Mouse (Mus musculus): ENCODE results near the gene Lekr1. TPM values are rescaled to one million over a fixed set of nuclear protein-coding genes. Genes with fewer than 3 reads are reported as not detected.

The Lekr1 gene
- total RNA-seq, 1 experiment = 1.2 TPM

GRCm38 (mm10) chr3:65625496-65626289, 40.3 kb upstream of the Lekr1 start:
- no peaks in the 10 kb centered on the region for H3K4me1 ChIP-seq (ENCODE audit: control insufficient read depth in 2 of 2, insufficient read depth in 2 of 2, low read length in 2 of 2, poor library complexity in 1 of 2)
- in situ Hi-C loops (cut with MboI; ENCODE audit: low sequenced_read_pairs in 2 of 2, unreplicated experiment in 2 of 2) = no loop called here
- no peaks in the 10 kb centered on the region for H3K9me3 ChIP-seq (ENCODE audit: control insufficient read depth, insufficient read depth, low read depth, low read length)
- H3K27ac ChIP-seq (ENCODE audit: insufficient read depth, low read depth, low read length, poor library complexity, severe bottlenecking) = no peak overlapping the region
- DNase-seq (ENCODE audit: low read depth, low spot score) = no peak
- no peak for TF ChIP-seq ZC3H11A (IDR thresholded peaks at IDR 0.05; ENCODE audit: borderline replicate concordance, low read depth, low read length)
- no peak for TF ChIP-seq CHD2 (IDR thresholded peaks at IDR 0.05; ENCODE audit: low read depth, low read length)
- TF ChIP-seq HCFC1 (IDR thresholded peaks at IDR 0.05; ENCODE audit: borderline replicate concordance, insufficient read depth, low read length) = no peak
- no peak for TF ChIP-seq ZNF384 (IDR thresholded peaks at IDR 0.05; ENCODE audit: low read depth, low read length)
- TF ChIP-seq MAFK (IDR thresholded peaks at IDR 0.05; ENCODE audit: insufficient read depth, low read depth, low read length) = no peak
- H3K36me3 ChIP-seq (ENCODE audit: control insufficient read depth, insufficient read depth, low read length, poor library complexity, severe bottlenecking) = no peaks in the 10 kb centered on the region
- H3K4me3 ChIP-seq (ENCODE audit: insufficient read depth in 1 of 2, low read depth in 1 of 2, low read length in 2 of 2, poor library complexity in 1 of 2, severe bottlenecking in 1 of 2) = no peak overlapping the region
- H3K9ac ChIP-seq (ENCODE audit: insufficient read depth, low read depth, low read length, poor library complexity, severe bottlenecking) = no peak overlapping the region

- Histone ChIP-seq H3K9me3 (ENCODE audit: control insufficient read depth, insufficient read depth, low read depth, low read length) (no peaks in the 10 kb centered on the region), H3K4me3 (ENCODE audit: insufficient read depth in 1 of 2, low read depth in 1 of 2, low read length in 2 of 2, poor library complexity in 1 of 2, severe bottlenecking in 1 of 2) (no peak overlapping the region), H3K36me3 (ENCODE audit: control insufficient read depth, insufficient read depth, low read length, poor library complexity, severe bottlenecking) (no peaks in the 10 kb centered on the region), H3K9ac (ENCODE audit: insufficient read depth, low read depth, low read length, poor library complexity, severe bottlenecking) (no peak overlapping the region), H3K4me1 (ENCODE audit: control insufficient read depth in 2 of 2, insufficient read depth in 2 of 2, low read length in 2 of 2, poor library complexity in 1 of 2) (no peaks in the 10 kb centered on the region), H3K27ac (ENCODE audit: insufficient read depth, low read depth, low read length, poor library complexity, severe bottlenecking) (no peak overlapping the region)
- in situ Hi-C loops (cut with MboI; ENCODE audit: low sequenced_read_pairs in 2 of 2, unreplicated experiment in 2 of 2) = no loop called here
- TF ChIP-seq CHD2 (IDR thresholded peaks at IDR 0.05; ENCODE audit: low read depth, low read length) = no peak
- TF ChIP-seq HCFC1 (IDR thresholded peaks at IDR 0.05; ENCODE audit: borderline replicate concordance, insufficient read depth, low read length) = no peak
- no peak for TF ChIP-seq ZNF384 (IDR thresholded peaks at IDR 0.05; ENCODE audit: low read depth, low read length)
- TF ChIP-seq MAFK (IDR thresholded peaks at IDR 0.05; ENCODE audit: insufficient read depth, low read depth, low read length) = no peak
- TF ChIP-seq ZC3H11A (IDR thresholded peaks at IDR 0.05; ENCODE audit: borderline replicate concordance, low read depth, low read length) = no peak
- DNase-seq (ENCODE audit: low read depth, low spot score) = no peak
Observed at GRCm38 (mm10) chr3:65626290-65626914, 39.6 kb upstream of the Lekr1 start.

GRCm38 (mm10) chr3:65627021-65627706, 38.9 kb upstream of the Lekr1 start:
- no peak for DNase-seq (ENCODE audit: low read depth, low spot score)
- Histone ChIP-seq H3K36me3 (ENCODE audit: control insufficient read depth, insufficient read depth, low read length, poor library complexity, severe bottlenecking) (no peaks in the 10 kb centered on the region), H3K9ac (ENCODE audit: insufficient read depth, low read depth, low read length, poor library complexity, severe bottlenecking) (no peak overlapping the region), H3K4me3 (ENCODE audit: insufficient read depth in 1 of 2, low read depth in 1 of 2, low read length in 2 of 2, poor library complexity in 1 of 2, severe bottlenecking in 1 of 2) (no peak overlapping the region), H3K4me1 (ENCODE audit: control insufficient read depth in 2 of 2, insufficient read depth in 2 of 2, low read length in 2 of 2, poor library complexity in 1 of 2) (no peaks in the 10 kb centered on the region), H3K9me3 (ENCODE audit: control insufficient read depth, insufficient read depth, low read depth, low read length) (no peaks in the 10 kb centered on the region), H3K27ac (ENCODE audit: insufficient read depth, low read depth, low read length, poor library complexity, severe bottlenecking) (no peak overlapping the region)
- TF ChIP-seq CHD2 (IDR thresholded peaks at IDR 0.05; ENCODE audit: low read depth, low read length) = no peak
- no peak for TF ChIP-seq ZNF384 (IDR thresholded peaks at IDR 0.05; ENCODE audit: low read depth, low read length)
- no peak for TF ChIP-seq HCFC1 (IDR thresholded peaks at IDR 0.05; ENCODE audit: borderline replicate concordance, insufficient read depth, low read length)
- TF ChIP-seq ZC3H11A (IDR thresholded peaks at IDR 0.05; ENCODE audit: borderline replicate concordance, low read depth, low read length) = no peak
- no peak for TF ChIP-seq MAFK (IDR thresholded peaks at IDR 0.05; ENCODE audit: insufficient read depth, low read depth, low read length)
- in situ Hi-C loops (cut with MboI; ENCODE audit: low sequenced_read_pairs in 2 of 2, unreplicated experiment in 2 of 2) = no loop called here

- Histone ChIP-seq H3K4me3 (ENCODE audit: insufficient read depth in 1 of 2, low read depth in 1 of 2, low read length in 2 of 2, poor library complexity in 1 of 2, severe bottlenecking in 1 of 2) (no peak overlapping the region), H3K4me1 (ENCODE audit: control insufficient read depth in 2 of 2, insufficient read depth in 2 of 2, low read length in 2 of 2, poor library complexity in 1 of 2) (no peaks in the 10 kb centered on the region), H3K9ac (ENCODE audit: insufficient read depth, low read depth, low read length, poor library complexity, severe bottlenecking) (no peak overlapping the region), H3K9me3 (ENCODE audit: control insufficient read depth, insufficient read depth, low read depth, low read length) (no peaks in the 10 kb centered on the region), H3K27ac (ENCODE audit: insufficient read depth, low read depth, low read length, poor library complexity, severe bottlenecking) (no peak overlapping the region), H3K36me3 (ENCODE audit: control insufficient read depth, insufficient read depth, low read length, poor library complexity, severe bottlenecking) (no peaks in the 10 kb centered on the region)
- TF ChIP-seq HCFC1 (IDR thresholded peaks at IDR 0.05; ENCODE audit: borderline replicate concordance, insufficient read depth, low read length) (no peak), MAFK (IDR thresholded peaks at IDR 0.05; ENCODE audit: insufficient read depth, low read depth, low read length) (no peak), CHD2 (IDR thresholded peaks at IDR 0.05; ENCODE audit: low read depth, low read length) (no peak), ZC3H11A (IDR thresholded peaks at IDR 0.05; ENCODE audit: borderline replicate concordance, low read depth, low read length) (no peak), ZNF384 (IDR thresholded peaks at IDR 0.05; ENCODE audit: low read depth, low read length) (no peak)
- in situ Hi-C loops (cut with MboI; ENCODE audit: low sequenced_read_pairs in 2 of 2, unreplicated experiment in 2 of 2) = no loop called here
- DNase-seq (ENCODE audit: low read depth, low spot score) = no peak
Observed at GRCm38 (mm10) chr3:65627707-65628028, 38.4 kb upstream of the Lekr1 start.
